Mouse (Mus musculus): ENCODE data around the gene Ccdc187.

Gene Ccdc187

DNA sequence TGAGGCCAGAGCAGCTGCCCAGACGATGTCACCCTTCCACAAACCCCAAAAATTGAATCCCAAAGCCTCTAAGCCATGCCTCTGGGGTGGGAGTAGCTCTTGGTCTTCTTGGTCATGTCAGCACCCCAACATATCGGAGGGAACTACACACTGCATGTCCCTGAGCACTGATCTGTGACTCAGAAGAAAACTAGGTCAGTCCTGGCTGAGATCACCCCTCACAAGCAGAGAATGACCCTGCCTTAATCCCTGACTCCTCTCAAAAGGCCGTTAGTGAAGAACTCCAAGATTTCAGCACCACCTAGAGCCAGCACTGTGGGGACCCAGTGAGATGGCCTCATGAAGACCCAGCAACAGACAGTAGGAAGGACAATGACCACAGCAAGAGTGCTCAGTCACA, 26.1 kb downstream of the Ccdc187 start:
- no peak for DNase-seq

DNA sequence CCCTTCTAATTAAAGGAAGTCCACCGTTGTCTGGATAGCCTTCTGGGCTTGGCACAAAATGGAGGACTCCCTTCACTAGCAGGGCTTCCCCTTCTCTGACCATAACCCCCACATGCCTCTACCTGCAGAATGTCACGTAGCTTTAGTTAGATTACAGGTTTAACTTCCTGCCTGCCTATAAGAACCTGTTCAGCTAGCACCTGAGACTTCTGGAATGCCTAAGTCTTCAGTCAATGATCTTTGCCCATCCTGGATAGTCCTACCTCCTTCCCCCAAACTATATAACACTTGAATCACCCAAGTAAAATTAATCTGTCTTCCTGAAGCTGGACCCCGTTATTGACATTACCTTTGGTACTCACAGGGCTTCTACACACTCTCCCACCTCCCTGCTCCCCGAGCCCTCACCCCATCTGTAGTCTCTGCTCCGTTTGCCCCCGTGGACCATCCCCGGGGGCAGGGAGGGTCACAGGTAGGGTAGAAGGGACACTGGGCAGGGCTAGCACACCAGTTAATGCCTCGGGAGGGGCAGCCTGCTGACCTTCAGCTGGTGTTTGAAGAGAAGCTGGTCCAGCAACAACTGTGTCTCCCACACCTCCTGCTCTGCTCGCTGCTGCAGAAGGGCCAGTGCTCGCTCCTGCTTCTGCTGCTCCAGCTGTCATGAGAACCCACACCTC, 28.2 kb downstream of the Ccdc187 start:
- DNase-seq: no peak

DNA sequence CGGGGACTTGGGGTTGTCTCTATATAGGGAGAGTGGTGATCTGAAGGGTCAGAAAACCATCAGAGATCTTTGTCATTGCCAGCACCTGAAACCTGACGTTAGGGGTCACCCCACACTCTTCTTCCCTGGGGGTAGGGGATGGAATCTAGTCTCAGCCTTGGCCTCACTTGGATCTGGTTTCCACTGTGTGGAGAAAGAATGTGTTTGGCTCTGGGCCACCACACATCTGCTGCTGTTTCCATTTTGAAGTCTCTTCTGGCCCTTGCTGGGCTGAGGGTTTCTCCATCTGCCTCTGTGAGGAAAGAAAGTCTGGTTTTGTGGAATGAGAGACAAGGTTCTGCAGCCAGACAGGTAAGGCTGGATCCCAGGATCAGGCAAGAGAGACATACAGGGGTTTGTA, 29.3 kb downstream of the Ccdc187 start:
- no peak for DNase-seq

DNA sequence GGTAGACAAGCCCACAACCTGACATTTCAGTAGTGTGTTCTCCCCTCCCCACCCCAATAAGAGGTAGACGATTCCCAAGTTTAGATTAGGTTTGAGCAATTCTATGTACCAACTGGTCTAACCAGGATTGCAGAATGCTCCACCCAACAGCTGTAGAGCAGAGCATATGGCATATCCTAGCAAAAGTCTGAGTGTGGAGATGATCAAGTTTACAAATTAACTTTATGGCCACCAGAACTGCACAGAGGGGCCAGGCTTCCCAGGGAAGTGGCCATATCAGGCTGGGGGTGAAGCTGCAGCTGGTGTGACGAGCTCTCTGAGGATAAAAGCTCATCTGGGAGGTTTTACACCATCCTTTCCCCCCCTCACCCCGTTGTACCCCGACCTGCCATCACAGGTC, 29.7 kb downstream of the Ccdc187 start:
- no peak for DNase-seq

DNA sequence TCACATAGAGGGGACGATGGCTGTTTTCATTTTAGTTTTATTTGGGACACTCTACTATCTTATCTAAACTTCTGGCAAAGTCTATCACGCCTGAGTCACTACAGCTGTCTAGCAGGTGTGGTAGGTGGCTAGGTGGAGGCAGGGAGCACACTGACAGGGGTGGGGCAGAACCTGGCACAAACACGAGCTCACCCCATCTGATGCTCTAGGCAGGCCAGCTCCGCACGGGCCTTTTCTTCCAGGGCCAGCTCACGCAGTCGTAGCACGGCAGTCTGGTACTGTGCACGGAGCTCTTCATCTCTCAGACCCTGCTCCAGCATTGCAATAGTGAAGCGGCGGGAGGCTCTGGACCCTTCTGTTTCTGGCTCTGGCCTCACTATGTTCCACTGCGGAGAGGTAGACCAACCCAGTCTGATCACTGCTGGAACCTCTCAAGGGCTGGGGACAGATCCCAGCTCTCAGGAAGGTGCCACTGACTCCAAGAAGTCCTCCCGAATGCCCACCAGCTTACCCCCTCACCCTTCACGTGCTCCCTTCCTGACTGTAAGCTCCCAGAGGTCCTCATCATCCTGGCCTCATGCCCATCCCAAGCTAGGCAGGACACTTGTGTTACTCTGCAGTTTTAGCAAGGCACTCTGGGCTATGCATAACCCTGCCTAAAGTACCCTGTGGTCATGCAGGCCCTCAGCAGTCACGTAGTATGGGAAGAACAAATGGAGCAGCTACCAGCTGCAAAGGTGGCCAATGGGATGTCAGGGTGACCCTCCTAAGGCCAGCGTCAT, 36.9 kb downstream of the Ccdc187 start:
- no peak for DNase-seq

DNA sequence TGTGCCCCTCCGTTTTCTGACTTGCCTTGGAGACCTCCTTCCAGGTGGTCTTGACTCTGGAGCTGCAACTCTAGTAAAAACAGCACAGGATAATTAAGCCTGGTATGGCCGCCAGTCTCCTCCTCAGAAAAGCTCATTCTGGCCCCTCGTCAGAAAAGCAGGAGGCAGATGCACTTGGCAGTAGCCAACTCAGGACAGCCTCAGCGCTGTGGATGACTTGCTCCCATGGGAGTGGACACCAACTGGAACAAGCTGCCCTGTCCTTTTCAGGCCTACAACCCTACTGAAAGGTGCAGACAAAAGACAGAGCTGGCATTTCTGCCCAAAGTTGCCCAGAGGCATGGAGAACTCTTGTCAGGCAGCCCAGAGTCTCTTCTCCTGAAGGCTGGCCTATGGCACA, 39.5 kb downstream of the Ccdc187 start:
- no peak for DNase-seq

DNA sequence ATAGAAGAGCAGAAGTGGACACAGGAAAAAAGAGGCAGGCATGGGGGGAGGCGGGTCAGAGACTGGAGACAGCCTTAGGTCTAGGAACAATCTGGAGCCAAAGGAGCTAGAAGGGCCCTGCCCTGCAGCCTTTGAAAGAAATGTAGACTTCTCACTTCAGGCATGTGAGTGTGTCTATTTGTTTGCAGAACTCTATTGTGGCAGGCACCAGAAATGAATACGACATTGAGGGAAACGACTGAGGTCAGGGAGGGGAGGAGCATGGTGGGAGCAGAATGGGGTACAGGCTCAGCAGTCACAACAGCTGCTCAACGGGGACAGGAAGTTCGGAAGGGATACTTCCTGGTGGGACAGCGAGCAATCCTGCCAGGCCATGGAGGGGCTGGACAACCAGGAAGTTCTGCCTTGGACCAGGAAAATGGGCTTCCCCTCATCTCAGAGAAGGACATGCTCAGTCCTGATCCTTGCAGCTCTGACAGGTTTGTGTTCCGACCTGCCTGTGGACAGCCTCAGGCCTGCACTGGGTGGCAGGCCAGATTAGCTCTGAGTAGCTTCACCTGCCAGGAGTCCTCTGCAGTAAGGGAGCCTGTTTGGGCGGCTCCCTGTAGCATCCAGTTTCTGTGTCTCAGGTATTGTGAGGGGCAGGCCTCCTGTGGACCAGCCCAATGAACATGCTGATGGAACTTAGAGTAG, 41.7 kb downstream of the Ccdc187 start:
- DNase-seq: no peak

DNA sequence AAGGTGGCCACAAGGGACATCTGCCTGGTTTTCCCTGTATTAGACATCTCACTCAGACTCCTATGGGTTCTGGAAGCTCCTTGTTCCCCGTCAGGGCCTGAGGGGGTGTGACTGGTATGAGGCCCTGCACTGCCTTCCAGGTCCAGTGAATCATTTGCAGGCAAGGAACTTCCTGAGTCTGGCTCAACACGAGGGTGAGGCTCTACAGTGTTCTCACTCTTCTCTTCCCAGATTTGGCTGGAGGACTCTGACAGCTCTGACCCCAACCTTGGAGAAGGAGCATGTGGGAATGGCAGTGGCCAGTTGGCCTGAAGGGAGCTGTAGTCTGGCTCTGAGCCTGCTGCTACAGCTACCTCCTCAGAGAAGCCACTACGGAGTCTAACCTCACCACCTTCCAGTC, 46.8 kb downstream of the Ccdc187 start:
- DNase-seq: no peak

DNA sequence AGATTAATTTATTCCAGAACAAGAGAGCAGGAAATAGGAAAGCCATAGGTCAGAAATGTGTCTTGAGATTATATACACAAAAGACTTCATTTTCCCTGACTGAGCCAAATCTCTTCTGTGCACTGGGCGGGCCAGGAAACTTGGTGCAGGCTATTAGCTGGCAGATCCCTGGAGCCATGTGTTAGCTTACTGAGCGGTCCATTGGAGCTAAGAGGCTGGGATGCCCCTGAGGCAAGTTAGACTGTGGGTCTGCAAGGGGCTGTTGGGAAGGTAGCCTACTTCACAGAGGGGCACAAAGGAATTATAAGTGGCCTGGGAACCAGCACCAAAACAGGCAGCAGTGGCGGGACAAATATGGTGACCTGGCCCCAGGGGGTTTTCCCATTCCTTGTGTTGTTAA, 53.5 kb downstream of the Ccdc187 start:
- no peak for DNase-seq

DNA sequence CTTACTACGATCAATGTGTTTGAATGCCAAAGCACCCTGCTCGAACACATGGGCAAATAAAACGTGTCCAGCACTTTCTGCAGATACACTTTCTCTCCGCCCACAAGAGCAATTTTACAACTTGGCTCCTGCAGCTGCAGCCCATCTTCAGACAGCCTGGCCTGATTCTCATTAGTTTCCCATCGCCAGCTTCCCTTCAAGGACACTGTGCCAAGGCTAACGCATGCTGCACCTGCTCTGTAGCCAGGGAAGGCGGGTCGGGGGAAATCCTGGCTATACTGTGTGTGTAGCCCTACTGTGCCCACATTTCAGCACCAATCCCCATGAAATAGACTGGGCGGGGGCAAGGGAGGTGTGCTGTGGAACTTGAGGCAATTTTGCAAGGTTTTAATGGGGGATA, 54.0 kb downstream of the Ccdc187 start:
- no peak for DNase-seq

DNA sequence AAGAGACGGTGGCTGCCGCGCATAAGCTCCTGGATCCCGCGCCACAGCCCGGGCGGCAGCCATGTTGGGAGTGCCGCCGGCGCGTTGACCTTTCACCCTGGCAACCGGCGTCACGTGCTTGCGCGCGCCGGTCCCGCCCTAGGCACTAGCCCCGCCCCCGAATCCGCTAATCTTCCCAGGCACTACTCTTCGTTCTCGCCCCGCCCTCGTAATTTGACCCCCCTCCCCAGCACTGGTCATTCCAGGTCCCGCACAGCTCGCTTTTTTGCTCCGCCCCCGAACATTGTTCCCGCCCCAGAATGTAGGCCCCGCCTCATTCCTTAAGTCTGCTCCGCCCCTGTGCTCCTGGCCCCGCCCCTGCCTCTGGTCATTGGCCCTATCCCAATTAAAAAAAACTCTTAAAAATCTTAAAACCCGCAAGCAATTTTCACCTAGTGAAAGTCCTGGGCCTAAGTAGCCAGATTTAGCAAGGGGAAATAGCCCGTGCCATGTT, 57.0 kb downstream of the Ccdc187 start, which contains the start of gene Qsox2:
Gene Qsox2, minus strand, starts transcription at position 236 of the 493 bp plus-strand sequence.
- peak; percentile 91 for DNase-seq

DNA sequence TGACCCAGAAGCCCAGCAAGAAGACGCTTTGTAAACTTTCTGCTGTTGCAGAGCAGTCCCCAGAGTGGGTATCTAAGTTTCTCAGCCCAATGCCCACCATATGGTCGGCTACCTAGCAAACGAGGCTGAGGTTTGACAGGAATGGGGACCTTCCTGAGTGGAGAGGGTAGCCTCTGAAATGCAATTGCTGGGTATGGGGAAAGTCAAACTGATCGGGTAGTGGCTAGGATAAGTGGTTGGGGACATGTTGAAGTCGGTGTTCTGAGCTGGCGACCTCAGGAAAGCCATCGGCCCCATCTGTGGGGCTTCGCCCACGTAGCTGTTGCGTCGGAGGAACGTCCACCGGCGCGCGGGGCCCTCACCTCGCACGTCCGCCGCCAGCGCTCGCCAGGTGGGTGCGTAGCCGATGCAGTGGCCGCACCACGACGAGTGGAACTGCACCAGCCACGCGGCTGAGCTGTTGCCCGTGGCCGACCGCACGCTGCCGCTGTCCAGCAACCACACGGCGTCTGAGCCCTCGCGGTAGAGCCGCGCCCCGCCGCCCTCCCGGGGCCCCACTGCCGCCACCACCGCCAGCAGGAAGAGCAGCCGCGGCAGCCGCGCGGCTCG, 57.6 kb downstream of the Ccdc187 start:
- DNase-seq: peak; percentile 45

DNA sequence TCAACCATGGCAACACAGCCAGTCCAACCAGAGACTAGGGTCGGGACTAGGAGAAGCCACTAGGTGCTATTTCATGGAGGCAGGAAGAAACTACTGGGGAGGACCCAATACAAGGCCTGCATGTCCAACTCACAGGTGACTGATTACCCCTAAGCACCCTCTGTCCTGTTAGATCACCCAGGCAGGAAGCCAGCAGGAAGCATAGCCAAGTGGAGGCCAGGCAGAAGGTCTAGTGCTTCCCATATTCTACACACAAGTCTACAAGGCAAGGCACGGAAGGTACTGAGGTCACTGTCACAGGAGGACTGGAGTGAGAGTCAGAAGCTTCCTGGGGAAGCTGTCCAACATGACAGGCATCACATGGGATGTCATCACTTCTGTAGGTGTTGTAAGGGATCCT, 59.6 kb downstream of the Ccdc187 start:
- DNase-seq: no peak

DNA sequence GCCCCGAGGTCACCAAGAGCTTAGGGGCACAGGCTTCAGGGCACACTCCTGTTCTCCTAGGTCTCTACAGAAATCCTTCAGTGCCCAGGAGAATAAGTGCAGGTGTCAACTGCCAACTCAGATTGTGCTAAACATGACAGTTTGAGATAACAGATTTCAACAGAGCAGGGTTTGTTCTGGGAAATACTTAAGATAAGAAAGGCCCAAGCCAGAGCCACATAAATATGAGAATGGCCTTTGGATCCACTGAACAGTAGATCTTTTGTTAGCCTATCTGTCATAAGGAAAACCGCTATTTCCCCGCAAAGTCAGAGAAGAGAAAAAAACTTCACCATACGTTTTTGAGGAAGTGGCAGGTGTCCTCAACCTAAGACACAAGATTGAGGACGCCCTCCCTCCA, 60.1 kb downstream of the Ccdc187 start:
- no peak for DNase-seq

DNA sequence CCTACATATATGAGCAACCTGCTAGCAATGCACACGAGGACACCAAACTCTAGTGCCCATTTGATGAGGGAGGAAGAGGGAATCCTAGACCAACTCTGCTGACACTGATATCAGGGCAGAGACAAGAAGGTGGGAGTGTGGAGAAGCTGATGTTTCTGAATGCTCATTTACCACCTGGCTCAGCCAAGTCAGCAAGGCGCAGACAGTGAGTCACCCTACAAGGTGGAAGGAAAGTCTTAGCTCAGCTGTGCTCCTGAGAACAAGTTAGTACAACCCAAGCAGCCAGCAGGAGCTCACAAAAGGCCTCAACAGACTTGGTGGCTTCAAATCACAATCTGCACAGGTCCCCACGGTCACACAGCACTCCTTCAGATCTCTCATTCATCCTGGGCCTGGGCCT, 63.0 kb downstream of the Ccdc187 start:
- DNase-seq: no peak

DNA sequence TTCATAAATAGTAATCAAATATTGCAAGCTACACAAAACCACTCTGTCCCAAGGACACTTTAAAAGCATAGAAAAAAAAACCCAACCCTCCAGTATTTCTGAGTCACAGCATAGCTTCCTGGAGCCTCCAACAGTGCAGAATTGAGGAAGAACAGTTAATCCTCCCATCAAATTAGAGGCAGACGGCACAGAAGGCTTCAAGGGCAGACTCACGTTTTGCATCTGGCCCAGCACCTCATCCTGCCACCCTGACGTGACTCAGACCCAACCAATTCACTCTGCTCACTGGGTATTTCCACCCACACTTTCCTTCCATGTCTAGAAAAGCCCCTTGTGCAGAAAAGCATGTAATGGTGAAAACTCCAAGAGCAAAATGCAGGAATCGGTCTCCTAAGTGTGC, 64.1 kb downstream of the Ccdc187 start:
- DNase-seq: no peak

DNA sequence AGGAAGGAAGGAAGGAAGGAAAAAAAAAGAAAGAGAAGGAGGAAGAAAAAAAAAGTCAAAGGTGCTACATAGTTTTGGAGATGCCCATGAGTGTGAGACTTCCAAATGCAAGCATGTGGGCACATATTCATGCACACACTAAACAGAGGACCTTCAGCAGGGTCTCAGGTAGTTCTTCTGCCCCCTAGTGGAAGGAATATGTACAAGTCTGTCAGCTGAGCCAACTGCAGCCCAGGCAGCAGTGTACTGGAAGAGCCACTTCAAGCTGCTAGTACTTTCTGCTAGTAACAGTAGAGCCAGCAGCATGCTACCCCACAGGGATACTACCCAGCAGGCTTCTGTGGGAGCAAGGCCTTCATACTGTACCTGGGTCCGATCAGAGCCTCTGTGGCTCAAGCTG, 66.6 kb downstream of the Ccdc187 start:
- DNase-seq: no peak

DNA sequence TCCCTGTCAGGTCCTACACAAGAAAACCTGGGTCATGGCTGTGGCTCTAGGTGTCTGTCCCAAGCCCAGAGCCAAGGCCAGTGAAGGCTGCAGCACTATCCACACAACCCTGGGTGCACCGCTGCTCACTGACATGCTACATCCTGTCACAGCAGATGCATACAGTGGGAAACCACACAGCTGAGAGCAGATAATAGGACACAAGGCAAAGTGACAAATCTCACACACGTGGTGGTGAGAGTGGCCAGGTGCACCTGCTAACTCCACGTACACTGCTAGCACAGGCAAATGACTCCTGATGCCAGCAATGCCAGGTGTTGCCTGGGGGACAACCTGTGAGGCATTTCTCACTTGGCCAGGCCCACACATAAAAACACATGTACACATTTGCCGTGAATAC, 69.1 kb downstream of the Ccdc187 start:
- DNase-seq: no peak

DNA sequence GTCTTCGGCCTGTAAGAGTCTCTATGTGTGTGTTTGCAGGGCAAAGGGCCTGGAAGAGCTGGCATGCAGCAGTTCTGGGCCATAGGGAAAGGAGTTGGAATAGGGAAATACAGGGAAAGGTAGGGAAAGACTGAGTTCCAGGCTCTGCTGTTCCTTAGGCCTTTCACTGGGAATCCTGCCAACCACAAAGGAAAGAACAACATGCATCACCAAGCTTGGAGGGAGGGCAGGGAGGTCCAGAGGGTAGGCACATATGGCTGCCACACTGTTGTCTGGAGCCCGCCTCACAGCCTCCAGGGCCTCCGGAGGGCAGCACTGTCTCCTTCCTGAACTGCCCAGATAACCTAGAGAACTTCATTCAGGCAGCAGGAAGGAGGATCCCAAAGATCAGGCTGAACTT, 70.4 kb downstream of the Ccdc187 start:
- DNase-seq: no peak

DNA sequence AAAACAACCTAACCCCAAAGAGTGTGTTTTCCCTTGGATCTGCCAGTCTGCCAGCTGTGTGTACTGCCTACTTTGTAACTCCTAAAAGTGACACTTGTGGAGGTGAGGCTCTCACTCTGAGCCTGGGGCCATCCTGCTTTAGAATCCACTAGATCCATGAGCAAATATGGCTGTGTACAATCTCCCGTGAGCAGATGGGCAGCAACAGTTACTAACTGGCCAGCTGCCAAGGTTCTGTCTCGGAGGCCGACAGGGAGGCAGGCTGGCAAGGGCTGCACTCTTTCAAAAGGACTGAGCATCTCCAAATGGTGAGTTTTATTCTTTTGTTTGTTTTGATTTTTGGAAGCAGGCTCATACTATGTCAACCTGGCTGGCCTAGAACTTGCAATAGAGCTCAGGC, 79.8 kb downstream of the Ccdc187 start:
- DNase-seq: peak; percentile 32

DNA sequence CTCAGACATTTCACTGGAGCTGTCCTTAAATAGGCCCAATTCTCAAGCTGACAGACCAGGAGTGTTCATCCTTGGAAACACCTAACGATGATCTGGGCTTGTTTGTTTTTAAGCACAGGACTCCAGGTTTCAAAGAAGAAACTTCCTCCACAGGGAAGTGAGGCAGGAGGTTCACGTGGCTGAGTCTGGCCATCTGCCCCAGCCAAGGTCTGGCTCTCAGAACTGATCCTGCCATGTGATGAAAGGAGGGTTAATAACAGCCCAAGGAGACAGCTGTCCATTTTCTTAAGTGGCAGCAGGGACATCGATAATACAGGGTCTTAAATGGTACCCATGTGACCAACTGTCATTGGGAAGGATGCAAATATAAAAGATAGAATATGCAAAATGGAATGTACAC, 84.8 kb downstream of the Ccdc187 start:
- DNase-seq: no peak

DNA sequence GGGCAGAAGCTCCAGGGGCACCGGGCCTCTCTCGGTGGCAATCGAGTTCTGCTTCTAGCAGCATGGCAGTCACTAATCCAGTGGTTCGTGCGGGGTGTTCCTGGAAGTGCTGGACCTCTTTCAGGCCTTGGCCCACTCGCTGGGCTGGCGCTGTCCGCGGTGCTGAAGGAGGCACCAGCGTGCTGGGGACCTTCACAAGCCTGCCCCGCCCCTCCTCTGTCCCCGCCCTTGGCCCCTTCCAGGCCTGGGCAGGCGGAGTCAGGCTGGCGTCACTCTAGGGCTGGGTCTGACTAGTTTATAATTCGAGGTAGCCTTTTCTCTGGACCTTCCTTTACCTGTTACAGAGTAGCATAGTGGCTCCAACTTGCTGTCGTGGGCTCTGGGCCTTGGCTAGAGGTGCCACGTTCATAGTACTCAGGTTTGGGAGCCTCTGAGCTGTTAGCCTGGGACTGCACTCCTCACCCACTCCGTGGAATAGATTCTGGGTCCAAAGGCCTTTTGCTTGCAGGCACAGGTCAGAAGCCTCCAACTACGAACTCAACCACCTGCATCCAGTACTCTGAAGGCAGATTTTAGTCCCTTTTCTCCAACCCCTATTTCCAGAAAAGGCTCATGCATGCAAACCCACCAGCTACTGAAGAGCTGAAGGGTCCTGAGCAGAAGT, 86.1 kb downstream of the Ccdc187 start, which contains the start of gene Lhx3:
Gene Lhx3, minus strand, starts transcription at position 164 of the 664 bp plus-strand sequence.
- peak; percentile 58 for DNase-seq

DNA sequence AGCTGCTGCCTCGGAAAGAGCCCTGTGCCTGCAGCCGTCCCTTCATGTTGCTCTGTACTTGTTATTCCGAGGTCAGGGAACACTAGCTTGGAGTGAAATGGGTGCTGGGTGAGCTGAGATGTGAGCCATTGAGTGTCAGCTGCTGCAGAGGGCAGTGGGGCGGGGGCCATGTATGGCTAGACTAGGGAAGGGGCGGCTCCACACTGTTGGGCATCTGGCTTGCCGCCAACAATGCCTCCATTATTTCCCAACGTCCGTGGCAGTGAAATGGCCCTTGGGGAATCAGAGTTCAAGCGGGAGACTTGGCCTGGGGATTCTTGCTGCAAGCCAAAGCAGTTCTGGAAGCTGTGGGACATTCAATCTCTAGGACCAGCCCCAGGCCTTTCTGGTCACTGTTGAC, 86.8 kb downstream of the Ccdc187 start:
- DNase-seq: no peak

Measured in right cerebral cortex, postnatal 14 days (tissue).